Mouse (Mus musculus) kidney, adult 2 months (tissue): ENCODE results near the gene Arel1. TPM values are rescaled to one million over a fixed set of nuclear protein-coding genes. Genes with fewer than 3 reads are reported as not detected.

Experiments
- DNase-seq: peaks from one replicate; pipeline ENCODE4 v3.0.0; 2021
- H3K27ac ChIP-seq: fragments of 200-500 bp; 2 replicates; pipeline ENCODE4 v1.5.1; 2012; ENCODE audit warnings: low read depth, low read length, control low read depth, inconsistent platforms; ENCODE audit not compliant: insufficient read depth
- H3K27me3 ChIP-seq: fragments of 200-500 bp; replicated peaks from 2 replicates; pipeline ENCODE4 v1.6.1; 2012; ENCODE audit warnings: mild to moderate bottlenecking, moderate library complexity, low read length, inconsistent platforms; ENCODE audit not compliant: control insufficient read depth, insufficient read depth
- H3K36me3 ChIP-seq: fragments of 200-500 bp; 2 replicates; pipeline ENCODE4 v1.6.1; 2012; ENCODE audit warnings: mild to moderate bottlenecking, moderate library complexity, low read length, inconsistent platforms; ENCODE audit not compliant: control insufficient read depth, insufficient read depth
- H3K4me1 ChIP-seq: fragments of 200-500 bp; 2 replicates; pipeline ENCODE4 v1.6.1; 2011; ENCODE audit warnings: low read length; ENCODE audit not compliant: control insufficient read depth, insufficient read depth
- H3K4me3 ChIP-seq: fragments of 200-500 bp; 2 replicates; pipeline ENCODE4 v1.5.1; 2011; ENCODE audit warnings: mild to moderate bottlenecking, low read depth, low read length, control low read depth; ENCODE audit not compliant: insufficient read depth
- CTCF ChIP-seq: fragments of 200-500 bp; conservative IDR thresholded peaks from 2 replicates; pipeline ENCODE4 v1.5.1; 2011; ENCODE audit warnings: low read depth, mild to moderate bottlenecking, control low read depth, low read length, moderate library complexity, mixed read lengths; ENCODE audit not compliant: insufficient read depth, insufficient read length
- POLR2A ChIP-seq: fragments of 200-500 bp; IDR thresholded peaks from one replicate; pipeline ENCODE4 v1.6.1; 2011; ENCODE audit warnings: low read depth, low read length, control low read depth
- WGBS: fragments of 180-500 bp; shearing (Covaris S2); methylation state at CpG from one replicate; pipeline ENCODE4 v1.1.7; 2018; 5-methylcytosine and 5-hydroxymethylcytosine counted together
- polyA plus RNA-seq: library from polyadenylated mRNA; depleted of rRNA; stranded (reverse); fragments of >200 nt; gene quantifications from 2 replicates; pipeline ENCODE4 v1.2.3, GENCODE M21; 2012

Gene Arel1
- polyA plus RNA-seq, 1 experiment: 20.7 TPM

- no peaks in the 10 kb centered on the region for H3K27me3 ChIP-seq
- no peaks in the 10 kb centered on the region for H3K4me1 ChIP-seq
Observed at GRCm38 (mm10) chr12:84918809-84919208, 51.9 kb downstream of the Arel1 start.

GRCm38 (mm10) chr12:84917799-84918198 lies 52.9 kb downstream of the Arel1 start:
- no peaks in the 10 kb centered on the region for H3K36me3 ChIP-seq

More at GRCm38 (mm10) chr12:84918809-84919208, 51.9 kb downstream of the Arel1 start:
- no peak overlapping the region for H3K27ac ChIP-seq
- no peak overlapping the region for H3K4me3 ChIP-seq
- no peak for TF ChIP-seq CTCF
- no peak for TF ChIP-seq POLR2A
- 92% methylated on average over 6 of the region's 6 CpGs for whole genome bisulfite sequencing
- DNase-seq: no peak
- no peaks in the 10 kb centered on the region for H3K36me3 ChIP-seq

DNA sequence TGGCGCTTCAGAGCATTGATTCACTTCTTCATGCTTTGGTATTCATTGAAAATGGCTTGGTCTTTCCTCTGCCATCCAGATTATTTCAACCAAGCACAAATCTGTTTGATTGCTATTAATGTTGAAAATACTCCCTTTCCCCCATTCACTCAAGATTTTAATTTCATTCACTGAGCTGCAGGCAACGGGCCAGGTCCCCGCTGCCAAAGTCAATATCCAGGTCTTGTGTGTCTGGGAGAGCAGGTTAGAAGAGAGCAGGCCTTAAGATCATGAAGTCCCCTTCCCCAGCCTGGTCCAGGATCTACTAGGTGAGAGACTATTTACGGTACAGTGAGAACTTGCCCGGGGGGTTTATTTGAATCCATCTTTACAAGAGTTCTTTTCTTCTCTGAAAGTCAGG lies 55.7 kb downstream of the Arel1 start:
- TF ChIP-seq CTCF (no peak), POLR2A (no peak)
- DNase-seq: no peak
- Histone ChIP-seq H3K27ac (no peak overlapping the region), H3K27me3 (no peaks in the 10 kb centered on the region), H3K4me1 (no peaks in the 10 kb centered on the region), H3K36me3 (no peaks in the 10 kb centered on the region), H3K4me3 (no peak overlapping the region)
- 86% methylated on average over 5 of the region's 5 CpGs for WGBS

More at GRCm38 (mm10) chr12:84917799-84918198, 52.9 kb downstream of the Arel1 start:
- TF ChIP-seq POLR2A (no peak), CTCF (no peak)
- peak; percentile 4 for DNase-seq
- H3K27me3 ChIP-seq: no peaks in the 10 kb centered on the region
- WGBS: 52% methylated on average over 3 of the region's 3 CpGs
- H3K4me1 ChIP-seq: no peaks in the 10 kb centered on the region
- no peak overlapping the region for H3K27ac ChIP-seq
- H3K4me3 ChIP-seq: no peak overlapping the region

DNA sequence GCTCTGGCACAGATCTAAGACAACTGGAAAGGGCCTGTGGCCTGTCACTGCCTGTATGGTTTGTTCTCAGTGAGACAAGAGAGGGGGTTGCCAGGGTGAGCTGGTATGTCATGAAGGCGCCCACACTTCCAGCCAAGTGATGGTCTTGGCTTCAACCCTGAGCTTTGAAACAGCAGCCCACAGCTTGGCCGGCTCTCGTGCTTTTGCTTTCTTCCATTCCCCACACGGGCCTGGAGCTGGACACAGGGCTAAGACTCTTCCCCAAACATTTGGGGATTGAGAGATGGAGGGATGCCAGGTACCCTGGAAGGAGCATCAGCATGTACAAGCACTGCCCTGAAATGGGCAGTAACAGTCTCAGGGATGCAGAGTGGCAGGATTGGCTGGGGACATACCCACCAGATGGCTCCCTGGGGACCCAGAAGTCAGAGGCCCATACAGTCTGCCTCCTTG lies 58.0 kb downstream of the Arel1 start:
- WGBS: 89% methylated on average over 4 of the region's 4 CpGs
- Histone ChIP-seq H3K4me1 (no peaks in the 10 kb centered on the region), H3K4me3 (no peak overlapping the region), H3K27ac (no peak overlapping the region), H3K27me3 (no peaks in the 10 kb centered on the region), H3K36me3 (no peaks in the 10 kb centered on the region)
- no peak for TF ChIP-seq CTCF
- no peak for TF ChIP-seq POLR2A
- DNase-seq: no peak

GRCm38 (mm10) chr12:84911640-84912039 lies 59.1 kb downstream of the Arel1 start:
- WGBS: 91% methylated on average over 2 of the region's 2 CpGs
- no peaks in the 10 kb centered on the region for H3K27me3 ChIP-seq
- DNase-seq: no peak
- H3K4me3 ChIP-seq: no peak overlapping the region
- no peak for TF ChIP-seq POLR2A
- no peak for TF ChIP-seq CTCF
- H3K27ac ChIP-seq: no peak overlapping the region
- no peaks in the 10 kb centered on the region for H3K4me1 ChIP-seq
- no peaks in the 10 kb centered on the region for H3K36me3 ChIP-seq

DNA sequence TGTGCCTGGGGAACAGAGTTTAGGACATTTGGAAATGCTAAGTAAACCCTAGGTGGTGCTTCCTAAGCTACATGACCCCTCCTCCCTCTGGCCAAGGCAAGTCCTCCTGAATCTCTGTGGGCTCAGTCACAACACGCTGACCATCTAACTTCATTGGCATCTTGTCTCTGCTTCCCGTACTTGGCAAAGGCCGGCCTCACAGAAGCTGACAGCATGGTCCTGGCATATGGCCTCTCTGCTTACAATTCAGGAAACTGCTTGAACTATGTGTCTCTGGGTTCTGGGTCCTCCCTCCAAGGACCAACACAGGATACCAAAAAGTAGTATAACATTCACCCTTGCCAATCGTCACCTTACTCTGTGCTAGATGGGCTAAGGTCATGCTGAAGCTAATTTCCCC lies 60.6 kb downstream of the Arel1 start:
- TF ChIP-seq CTCF: no peak
- TF ChIP-seq POLR2A: no peak
- H3K36me3 ChIP-seq: no peaks in the 10 kb centered on the region
- H3K27ac ChIP-seq: no peak overlapping the region
- H3K4me1 ChIP-seq: no peaks in the 10 kb centered on the region
- DNase-seq: no peak
- WGBS: 91% methylated on average over 4 of the region's 4 CpGs
- H3K27me3 ChIP-seq: no peaks in the 10 kb centered on the region
- H3K4me3 ChIP-seq: no peak overlapping the region

- 55% methylated on average over 10 of the region's 10 CpGs for whole genome bisulfite sequencing
- Histone ChIP-seq H3K36me3 (no peaks in the 10 kb centered on the region), H3K4me1 (no peaks in the 10 kb centered on the region), H3K27me3 (no peaks in the 10 kb centered on the region), H3K4me3 (no peak overlapping the region), H3K27ac (no peak overlapping the region)
- peak; percentile 5 for DNase-seq
- TF ChIP-seq CTCF (no peak), POLR2A (no peak)
Observed at GRCm38 (mm10) chr12:84907627-84908480, 62.8 kb downstream of the Arel1 start.
